Mouse (Mus musculus) macrophage (primary cell): ENCODE data around the gene Psen1. TPM values are rescaled to one million over a fixed set of nuclear protein-coding genes. Genes with fewer than 3 reads are reported as not detected.

Source experiments
- H3K27ac ChIP-seq: fragments of 350-480 bp; formaldehyde crosslinking; 2 replicates; pipeline ENCODE4 v1.9.0; 2021
- H3K36me3 ChIP-seq: fragments of 350-480 bp; formaldehyde crosslinking; 2 replicates; pipeline ENCODE4 v1.9.0; 2021; ENCODE audit errors: inconsistent target
- H3K4me3 ChIP-seq: fragments of 350-480 bp; formaldehyde crosslinking; 2 replicates; pipeline ENCODE4 v1.9.0; 2021; ENCODE audit errors: inconsistent target
- H3K79me2 ChIP-seq: fragments of 350-480 bp; formaldehyde crosslinking; 2 replicates; pipeline ENCODE4 v1.9.0; 2021; ENCODE audit errors: inconsistent target
- WGBS: methylation state at CpG from one replicate; pipeline ENCODE4 v1.1.7; 2026; ENCODE audit warnings: inconsistent platforms; ENCODE audit not compliant: missing documents; 5-methylcytosine and 5-hydroxymethylcytosine counted together
- polyA plus RNA-seq: library from polyadenylated mRNA; stranded (reverse); fragments of 250-400 nt; gene quantifications from 3 replicates; pipeline ENCODE4 v1.2.4, GENCODE M21; 2018; ENCODE audit warnings: inconsistent platforms

The Psen1 gene
- polyA plus RNA-seq, 1 experiment from 2014 or later = 182 TPM

DNA sequence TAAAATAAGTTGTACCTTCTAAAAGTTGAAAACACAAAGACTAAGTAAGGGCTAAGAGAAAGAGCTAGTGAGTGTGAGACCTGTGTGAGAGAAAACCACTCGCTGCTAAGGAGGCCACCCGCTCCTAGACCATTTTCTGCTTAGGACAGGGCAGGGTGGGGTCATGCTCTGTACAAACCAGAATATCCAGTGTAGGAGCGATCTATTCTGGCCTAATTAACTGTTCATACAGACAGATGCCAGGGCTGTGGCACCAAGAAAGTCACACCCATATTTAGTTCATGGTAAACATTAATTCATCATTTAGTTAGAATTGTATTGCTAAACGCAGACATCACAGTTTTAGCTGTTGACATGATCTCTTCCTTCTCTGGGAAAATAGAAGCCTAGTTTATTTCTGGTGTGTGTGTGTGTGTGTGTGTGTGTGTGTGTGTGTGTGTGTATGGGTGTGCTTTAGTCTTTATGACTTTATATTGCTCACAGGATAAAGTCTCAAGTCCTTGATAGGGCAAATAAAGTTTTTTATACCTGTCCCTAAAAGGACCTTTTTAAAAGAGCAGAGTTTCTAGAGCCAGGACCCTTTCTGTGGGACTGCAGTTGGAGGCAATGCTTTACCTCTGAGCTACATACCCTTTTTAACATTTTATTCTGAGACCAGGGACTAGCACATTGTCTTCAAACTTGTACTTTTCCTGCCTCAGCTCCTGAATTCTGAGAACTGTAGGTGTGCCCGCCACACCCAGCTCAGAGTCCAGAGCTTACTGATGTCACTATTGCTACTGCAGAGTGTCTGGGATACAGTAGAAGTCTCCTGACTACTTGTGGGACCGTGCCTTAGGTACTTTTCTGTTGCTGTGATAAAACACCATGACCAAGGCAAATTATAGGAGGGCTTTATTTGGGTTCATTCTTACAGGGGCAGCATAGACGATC lies 20.5 kb downstream of the Psen1 start:
- Histone ChIP-seq H3K4me3 (no peak overlapping the region), H3K36me3 (peaks cover 21% of the 10 kb centered on the region)

DNA sequence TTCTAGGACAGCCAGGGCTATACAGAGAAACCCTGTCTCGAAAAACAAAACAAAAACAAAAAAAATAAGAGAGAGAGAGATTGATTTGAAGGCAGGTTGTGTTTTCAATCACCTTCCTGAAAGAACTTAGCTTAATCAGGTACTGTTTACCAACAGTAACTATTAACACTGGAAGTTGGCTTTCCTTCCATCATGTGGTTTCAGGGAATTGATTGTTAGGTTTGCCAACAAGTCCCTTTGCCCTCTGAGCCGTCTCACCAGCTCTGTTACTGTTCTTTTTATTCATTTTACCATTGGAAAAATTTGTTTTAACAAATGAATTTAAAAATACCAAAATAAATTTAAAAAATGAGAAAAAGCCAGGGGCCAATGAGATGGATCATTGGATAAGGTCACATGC lies 22.0 kb downstream of the Psen1 start:
- H3K27ac ChIP-seq = no peak overlapping the region
- no peak overlapping the region for H3K4me3 ChIP-seq
- 95% methylated on average over 2 of the region's 2 CpGs for WGBS
- peaks cover 44% of the 10 kb centered on the region for H3K79me2 ChIP-seq
- peaks cover 31% of the 10 kb centered on the region for H3K36me3 ChIP-seq

More for the DNA sequence above, 20.5 kb downstream of the Psen1 start:
- no peak overlapping the region for H3K27ac ChIP-seq
- H3K79me2 ChIP-seq = peaks cover 59% of the 10 kb centered on the region
- WGBS = 93% methylated on average over 7 of the region's 7 CpGs

DNA sequence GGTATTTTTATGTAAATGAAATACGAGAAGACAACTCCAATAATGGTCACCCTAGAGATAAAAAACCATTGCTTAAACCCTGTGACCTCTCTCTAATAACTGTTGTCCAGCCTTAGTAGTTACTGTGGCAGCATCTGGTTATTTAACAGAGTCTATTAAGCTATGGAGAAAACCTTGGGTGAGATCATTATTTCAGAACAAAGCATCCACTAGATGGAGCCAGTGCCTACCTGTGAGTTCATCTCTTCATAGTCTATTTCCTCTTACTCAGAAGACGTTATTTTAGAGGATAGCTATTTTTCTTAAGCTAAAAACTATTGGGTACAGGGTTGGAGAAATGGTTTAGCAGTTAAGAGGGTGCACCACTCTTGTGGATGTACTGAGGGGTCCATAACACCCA lies 25.8 kb downstream of the Psen1 start:
- Histone ChIP-seq H3K36me3 (peaks cover 65% of the 10 kb centered on the region), H3K4me3 (no peak overlapping the region)
- 50% methylated on average over 2 of the region's 2 CpGs for WGBS

GRCm38 (mm10) chr12:83716416-83717184 lies 28.6 kb downstream of the Psen1 start:
- no peak overlapping the region for H3K27ac ChIP-seq
- 97% methylated on average over 15 of the region's 15 CpGs for WGBS
- H3K79me2 ChIP-seq = no peaks in the 10 kb centered on the region
- H3K36me3 ChIP-seq = peaks cover 85% of the 10 kb centered on the region
- no peak overlapping the region for H3K4me3 ChIP-seq

More for the DNA sequence above, 25.8 kb downstream of the Psen1 start:
- Histone ChIP-seq H3K27ac (no peak overlapping the region), H3K79me2 (peaks cover 9% of the 10 kb centered on the region; the same call in 1 of the 2 replicates)

DNA sequence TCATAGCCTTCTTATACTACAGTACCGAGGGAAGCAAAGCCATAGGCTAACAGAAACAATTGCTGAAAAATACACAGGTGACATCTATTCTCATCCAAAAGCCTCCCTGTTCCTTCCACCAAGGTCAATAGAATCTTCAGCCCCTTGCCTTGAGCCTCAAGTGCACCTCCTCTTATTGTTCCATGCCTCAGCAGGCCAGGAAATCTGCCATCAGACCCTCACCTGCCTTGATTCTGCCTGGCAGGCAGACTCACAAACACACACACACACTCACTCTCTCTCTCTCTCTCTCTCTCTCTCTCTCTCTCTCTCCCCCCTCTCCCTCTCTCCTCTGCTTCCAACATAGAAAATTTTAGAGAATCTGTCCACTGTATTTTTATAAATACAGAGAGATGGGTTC lies 31.5 kb downstream of the Psen1 start:
- WGBS = 100% methylated on average over 1 of the region's 1 CpGs
- Histone ChIP-seq H3K79me2 (no peaks in the 10 kb centered on the region), H3K27ac (no peak overlapping the region), H3K36me3 (peaks cover 86% of the 10 kb centered on the region), H3K4me3 (no peak overlapping the region)

DNA sequence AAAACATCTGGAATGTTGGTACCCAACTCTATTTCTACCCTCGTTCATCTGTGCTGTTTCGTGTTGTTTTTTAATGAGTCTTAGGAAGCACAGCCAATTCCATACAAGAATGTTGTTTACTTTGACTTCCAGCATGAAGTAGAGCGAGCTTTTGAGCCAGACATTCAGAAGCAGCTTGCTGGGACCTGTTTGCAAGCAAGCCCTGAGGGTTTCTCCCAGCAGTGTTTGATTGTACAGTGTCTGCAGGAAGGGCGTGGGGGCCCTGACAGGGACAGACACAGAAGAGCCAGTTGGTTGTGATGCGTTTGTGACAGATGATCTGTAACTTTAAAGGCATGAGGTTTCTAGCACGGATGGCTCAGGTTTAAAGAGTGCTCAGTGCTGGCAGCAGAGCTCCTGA lies 33.3 kb downstream of the Psen1 start:
- Histone ChIP-seq H3K36me3 (peaks cover 89% of the 10 kb centered on the region), H3K27ac (no peak overlapping the region), H3K79me2 (no peaks in the 10 kb centered on the region), H3K4me3 (no peak overlapping the region)
- WGBS = 92% methylated on average over 6 of the region's 6 CpGs

DNA sequence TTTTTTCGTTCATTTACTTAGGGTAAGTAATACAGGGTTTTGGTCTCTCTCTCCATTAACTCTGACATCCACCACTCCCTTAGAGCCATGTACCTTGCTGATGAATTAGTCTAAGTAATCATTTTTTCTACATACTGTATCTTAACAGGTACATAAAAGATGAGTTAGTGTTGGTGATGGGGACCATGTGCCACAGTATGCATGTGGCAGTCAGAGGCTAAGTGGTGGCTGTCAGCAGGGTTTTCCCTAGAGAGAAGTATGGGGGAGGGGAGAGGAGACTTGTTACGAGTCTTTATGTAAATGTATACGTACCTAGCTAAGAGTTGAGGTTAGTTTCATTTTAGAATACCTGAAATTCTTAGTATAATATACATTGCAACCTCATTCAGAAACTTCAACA lies 35.1 kb downstream of the Psen1 start:
- Histone ChIP-seq H3K4me3 (no peak overlapping the region), H3K36me3 (peaks cover 84% of the 10 kb centered on the region), H3K27ac (no peak overlapping the region), H3K79me2 (no peaks in the 10 kb centered on the region)
- WGBS = 95% methylated on average over 3 of the region's 3 CpGs

GRCm38 (mm10) chr12:83726510-83727308 lies 38.8 kb downstream of the Psen1 start:
- Histone ChIP-seq H3K4me3 (no peak overlapping the region), H3K36me3 (peaks cover 89% of the 10 kb centered on the region), H3K27ac (no peak overlapping the region), H3K79me2 (no peaks in the 10 kb centered on the region)
- 93% methylated on average over 11 of the region's 12 CpGs for WGBS

DNA sequence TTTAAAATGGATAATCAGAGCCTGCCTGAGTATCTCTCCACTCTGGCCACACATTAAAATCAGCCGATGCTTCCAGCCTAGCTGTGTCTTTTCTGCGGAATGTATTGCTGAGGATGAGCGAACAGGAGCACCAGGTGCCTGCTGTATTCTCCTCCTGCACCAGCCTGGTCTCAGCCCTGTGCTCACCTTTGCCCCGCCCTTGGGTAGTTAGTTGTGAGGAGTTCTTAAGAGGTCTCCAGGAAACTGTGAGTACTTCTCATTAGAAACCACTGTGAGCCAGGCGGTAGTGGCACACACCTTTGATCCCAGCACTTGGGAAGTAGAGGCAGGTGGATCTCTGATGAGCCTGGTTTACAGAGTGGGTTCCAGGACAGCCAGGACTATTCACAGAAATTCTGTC lies 44.3 kb downstream of the Psen1 start:
- WGBS = 98% methylated on average over 5 of the region's 5 CpGs
- H3K4me3 ChIP-seq = no peak overlapping the region
- H3K36me3 ChIP-seq = peaks cover 84% of the 10 kb centered on the region
- no peaks in the 10 kb centered on the region for H3K79me2 ChIP-seq
- no peak overlapping the region for H3K27ac ChIP-seq

DNA sequence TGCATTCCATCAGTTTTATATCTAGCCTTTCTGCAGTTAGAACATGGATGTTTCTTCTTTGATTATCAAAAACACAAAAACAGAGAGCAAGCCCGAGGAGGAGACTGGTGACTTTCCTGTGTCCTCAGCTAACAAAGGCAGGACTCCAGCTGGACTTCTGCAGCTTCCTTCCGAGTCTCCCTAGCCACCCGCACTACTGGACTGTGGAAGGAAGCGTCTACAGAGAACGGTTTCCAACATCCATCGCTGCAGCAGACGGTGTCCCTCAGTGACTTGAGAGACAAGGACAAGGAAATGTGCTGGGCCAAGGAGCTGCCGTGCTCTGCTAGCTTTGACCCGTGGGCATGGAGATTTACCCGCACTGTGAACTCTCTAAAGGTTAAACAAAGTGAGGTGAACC lies 46.1 kb downstream of the Psen1 start:
- H3K27ac ChIP-seq = no peak overlapping the region
- no peak overlapping the region for H3K4me3 ChIP-seq
- no peaks in the 10 kb centered on the region for H3K79me2 ChIP-seq
- 88% methylated on average over 10 of the region's 10 CpGs for whole genome bisulfite sequencing
- peaks cover 66% of the 10 kb centered on the region for H3K36me3 ChIP-seq

- H3K27ac ChIP-seq = no peak overlapping the region
- H3K4me3 ChIP-seq = no peak overlapping the region
- no peaks in the 10 kb centered on the region for H3K79me2 ChIP-seq
- H3K36me3 ChIP-seq = peaks cover 46% of the 10 kb centered on the region
- WGBS = 90% methylated on average over 8 of the region's 8 CpGs
Measured at GRCm38 (mm10) chr12:83736236-83736635, 48.3 kb downstream of the Psen1 start.

DNA sequence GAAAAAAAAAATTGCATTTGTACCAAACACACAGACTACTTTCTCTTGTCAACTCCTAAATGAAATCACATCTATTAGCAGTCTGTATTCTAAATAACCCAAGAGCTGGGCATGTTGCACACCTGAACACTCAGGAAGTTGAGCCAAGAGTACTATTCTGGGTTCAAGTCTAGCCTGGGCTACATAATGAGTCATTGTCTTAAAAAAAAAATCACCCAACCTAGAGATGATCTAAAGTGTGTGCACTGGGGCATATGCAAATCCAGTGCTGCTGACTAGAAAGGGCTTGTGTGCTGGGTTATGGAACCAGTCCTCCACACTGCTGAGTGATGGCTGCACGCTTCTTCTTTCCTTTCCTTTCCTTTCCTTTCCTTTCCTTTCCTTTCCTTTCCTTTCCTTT lies 50.7 kb downstream of the Psen1 start:
- WGBS = 100% methylated on average over 1 of the region's 1 CpGs
- Histone ChIP-seq H3K79me2 (no peaks in the 10 kb centered on the region), H3K27ac (no peak overlapping the region), H3K36me3 (peaks cover 22% of the 10 kb centered on the region), H3K4me3 (no peak overlapping the region)

- H3K4me3 ChIP-seq = no peak overlapping the region
- H3K27ac ChIP-seq = no peak overlapping the region
- no peaks in the 10 kb centered on the region for H3K79me2 ChIP-seq
- H3K36me3 ChIP-seq = no peaks in the 10 kb centered on the region
- 96% methylated on average over 5 of the region's 5 CpGs for WGBS
Measured at GRCm38 (mm10) chr12:83741722-83742121, 53.8 kb downstream of the Psen1 start.

DNA sequence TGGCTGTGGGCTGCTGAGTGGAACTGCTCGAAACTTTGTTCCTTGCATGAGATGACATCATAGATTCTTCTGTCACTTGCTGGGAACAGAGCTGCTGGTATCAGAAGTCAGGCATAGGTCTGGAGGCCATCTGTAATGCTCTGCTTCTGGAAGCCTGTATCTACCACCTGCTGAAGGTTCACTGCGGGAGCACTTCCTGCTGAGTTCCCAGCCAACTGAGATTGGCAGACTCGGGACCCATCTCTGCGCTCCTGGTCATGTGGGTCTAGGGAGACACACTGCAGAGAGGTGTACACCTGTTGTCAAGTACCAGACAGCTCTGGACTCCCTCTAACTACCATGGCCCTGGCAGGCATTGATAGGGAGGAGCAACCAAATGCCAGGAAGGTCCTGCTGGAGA lies 54.9 kb downstream of the Psen1 start:
- H3K79me2 ChIP-seq = no peaks in the 10 kb centered on the region
- no peak overlapping the region for H3K27ac ChIP-seq
- no peak overlapping the region for H3K4me3 ChIP-seq
- H3K36me3 ChIP-seq = no peaks in the 10 kb centered on the region
- 81% methylated on average over 4 of the region's 4 CpGs for WGBS
